Mouse (Mus musculus) MEL (cell line): ENCODE results near the gene Auts2. TPM values are rescaled to one million over a fixed set of nuclear protein-coding genes. Genes with fewer than 3 reads are reported as not detected.

Source experiments
- DNase-seq: peaks from one replicate; pipeline ENCODE4 v3.0.0; 2011; ENCODE audit warnings: low read depth, low spot score
- H3K27ac ChIP-seq: 2 replicates; pipeline ENCODE4 v1.5.1; 2012; ENCODE audit warnings: low read depth, mild to moderate bottlenecking, control low read depth, low read length, moderate library complexity; ENCODE audit not compliant: control insufficient read depth
- H3K27me3 ChIP-seq, 2 experiments: fragments of 150-350 bp in 1 of 2; sonication (generic) in 1 of 2; 2 replicates each; pipeline ENCODE4 v1.6.1; 2012; ENCODE audit warnings: low read length in 2 of 2, mild to moderate bottlenecking in 2 of 2, improper control_type of control experiment in 1 of 2, moderate library complexity in 1 of 2; ENCODE audit not compliant: insufficient read depth in 2 of 2, control insufficient read depth in 1 of 2
- H3K36me3 ChIP-seq, 2 experiments: 2 replicates each; pipeline ENCODE4 v1.6.1; 2012 to 2014; ENCODE audit warnings: low read length in 2 of 2, improper control_type of control experiment in 1 of 2, inconsistent platforms in 1 of 2, mild to moderate bottlenecking in 1 of 2; ENCODE audit not compliant: insufficient read depth in 2 of 2, control insufficient read depth in 1 of 2
- H3K4me1 ChIP-seq, 2 experiments: fragments of 150-350 bp in 1 of 2; sonication (generic) in 1 of 2; 2 replicates each; pipeline ENCODE4 v1.6.1; 2012; ENCODE audit warnings: low read length in 2 of 2, improper control_type of control experiment in 1 of 2, mild to moderate bottlenecking in 1 of 2; ENCODE audit not compliant: insufficient read depth in 2 of 2, control insufficient read depth in 1 of 2
- H3K4me3 ChIP-seq, 2 experiments: fragments of 150-350 bp in 1 of 2; sonication (generic) in 1 of 2; 2 replicates each; pipeline ENCODE4 v1.5.1; 2012; ENCODE audit warnings: low read depth in 2 of 2, low read length in 2 of 2, mild to moderate bottlenecking in 2 of 2, moderate library complexity in 2 of 2, control low read depth in 1 of 2, improper control_type of control experiment in 1 of 2; ENCODE audit not compliant: control insufficient read depth in 1 of 2, insufficient read depth in 1 of 2
- H3K79me2 ChIP-seq: 2 replicates; pipeline ENCODE4 v1.6.1; 2012; ENCODE audit warnings: mild to moderate bottlenecking, low read length, moderate library complexity; ENCODE audit not compliant: control insufficient read depth, poor library complexity, insufficient read depth
- H3K9ac ChIP-seq: 2 replicates; pipeline ENCODE4 v1.6.1; 2012; ENCODE audit warnings: low read depth, mild to moderate bottlenecking, control low read depth, low read length, moderate library complexity; ENCODE audit not compliant: control insufficient read depth, poor library complexity, severe bottlenecking
- H3K9me3 ChIP-seq: fragments of 150-350 bp; sonication (generic); replicated peaks from 2 replicates; pipeline ENCODE4 v1.6.1; 2012; ENCODE audit warnings: mild to moderate bottlenecking, low read length, improper control_type of control experiment, moderate library complexity; ENCODE audit not compliant: insufficient read depth
- CHD2 ChIP-seq: IDR thresholded peaks from 2 replicates; pipeline ENCODE4 v1.6.1; 2011; ENCODE audit warnings: low read length, improper control_type of control experiment
- EP300 ChIP-seq, 2 experiments: IDR thresholded peaks; 2 replicates each; pipeline ENCODE4 v1.6.1; 2011; ENCODE audit warnings: improper control_type of control experiment in 2 of 2, low read length in 2 of 2, low read depth in 1 of 2, mild to moderate bottlenecking in 1 of 2
- ETS1 ChIP-seq: IDR thresholded peaks from 2 replicates; pipeline ENCODE4 v1.6.1; 2012; ENCODE audit warnings: low read depth, mild to moderate bottlenecking, inconsistent platforms, low read length, improper control_type of control experiment, moderate library complexity
- MEF2A ChIP-seq: IDR thresholded peaks from 2 replicates; pipeline ENCODE4 v1.6.1; 2014; ENCODE audit warnings: low read depth, mild to moderate bottlenecking, inconsistent platforms, low read length, improper control_type of control experiment; ENCODE audit not compliant: poor library complexity, insufficient replicate concordance, severe bottlenecking; ENCODE audit errors: extremely low read depth
- MYB ChIP-seq: IDR thresholded peaks from 2 replicates; pipeline ENCODE4 v1.6.1; 2011; ENCODE audit warnings: mild to moderate bottlenecking, low read depth, low read length, improper control_type of control experiment
- MYC ChIP-seq: IDR thresholded peaks from 2 replicates; pipeline ENCODE4 v1.6.1; 2011; ENCODE audit warnings: low read depth, mild to moderate bottlenecking, low read length, improper control_type of control experiment, moderate library complexity
- NRF1 ChIP-seq: IDR thresholded peaks from 2 replicates; pipeline ENCODE4 v1.6.1; 2014; ENCODE audit warnings: low read depth, mild to moderate bottlenecking, inconsistent platforms, low read length, improper control_type of control experiment, moderate library complexity; ENCODE audit not compliant: poor library complexity, insufficient read depth, severe bottlenecking
- POLR2AphosphoS5 ChIP-seq: IDR thresholded peaks from 2 replicates; pipeline ENCODE4 v1.6.1; 2012; ENCODE audit warnings: low read depth, borderline replicate concordance, mild to moderate bottlenecking, inconsistent platforms, low read length, moderate library complexity, mixed read lengths
- RCOR1 ChIP-seq: IDR thresholded peaks from 2 replicates; pipeline ENCODE4 v1.6.1; 2012; ENCODE audit warnings: low read depth, mild to moderate bottlenecking, inconsistent platforms, low read length, improper control_type of control experiment
- SMC3 ChIP-seq: IDR thresholded peaks from 2 replicates; pipeline ENCODE4 v1.6.1; 2011; ENCODE audit warnings: low read depth, low read length, improper control_type of control experiment
- UBTF ChIP-seq: IDR thresholded peaks from 2 replicates; pipeline ENCODE4 v1.6.1; 2012; ENCODE audit warnings: low read depth, mild to moderate bottlenecking, inconsistent platforms, low read length, improper control_type of control experiment, moderate library complexity, borderline replicate concordance; ENCODE audit not compliant: insufficient read depth
- ZKSCAN1 ChIP-seq: IDR thresholded peaks from 2 replicates; pipeline ENCODE4 v1.6.1; 2012; ENCODE audit warnings: low read depth, mild to moderate bottlenecking, inconsistent platforms, low read length, improper control_type of control experiment, moderate library complexity
- ZMIZ1 ChIP-seq: IDR thresholded peaks from 2 replicates; pipeline ENCODE4 v1.6.1; 2012; ENCODE audit warnings: low read depth, mild to moderate bottlenecking, inconsistent platforms, low read length, improper control_type of control experiment, moderate library complexity
- polyA plus RNA-seq, 2 experiments: library from polyadenylated mRNA; stranded (reverse) in 1 of 2; unstranded in 1 of 2; fragments of >175 nt in 1 of 2; fragments of >200 nt in 1 of 2; gene quantifications; 2 replicates each; pipeline versions ENCODE4 v1.2.1 to v1.2.4; 2012; ENCODE audit warnings: low replicate concordance in 2 of 2, low read depth in 1 of 2; ENCODE audit not compliant: insufficient read length in 2 of 2, insufficient read depth in 1 of 2, missing spikeins in 1 of 2
- total RNA-seq: library from RNA; depleted of rRNA; stranded (reverse); fragments of 300-350 nt; gene quantifications from 2 replicates; pipeline ENCODE4 v1.2.3, GENCODE M21; 2012

Auts2 gene
- total and polyA plus RNA-seq, 3 experiments = not detected

DNA sequence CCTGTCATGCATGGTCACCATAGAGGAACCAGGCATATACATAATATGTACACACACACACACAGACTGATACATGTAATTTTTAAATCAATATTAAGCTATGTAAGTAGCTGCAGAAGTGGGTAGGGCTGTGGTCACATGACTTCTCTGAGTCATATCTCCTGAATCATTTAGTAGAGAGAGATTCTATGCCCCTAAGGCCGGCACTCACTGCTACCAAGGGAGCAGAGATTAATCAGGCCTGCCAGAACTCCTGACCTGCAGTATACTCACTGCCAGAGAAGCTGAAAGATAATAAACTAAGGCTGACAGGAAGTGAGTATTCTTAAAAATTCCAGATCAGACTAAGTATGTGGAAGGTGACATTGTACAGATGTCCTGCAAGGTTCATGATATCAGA is 190.7 kb downstream of the Auts2 start:
- Histone ChIP-seq H3K27me3 (no peaks in the 10 kb centered on the region), H3K79me2 (no peaks in the 10 kb centered on the region), H3K27ac (no peak overlapping the region), H3K9ac (no peak overlapping the region), H3K36me3 (no peaks in the 10 kb centered on the region), H3K9me3 (no peaks in the 10 kb centered on the region)
- no peak for DNase-seq
- TF ChIP-seq MYC (no peak), EP300 (IDR thresholded peaks at IDR 0.05; ENCODE audit: low read depth in 1 of 2, low read length in 2 of 2) (no peak), MYB (no peak), CHD2 (no peak), SMC3 (no peak), UBTF (no peak), ZKSCAN1 (no peak), POLR2AphosphoS5 (no peak)
- TF ChIP-seq, all 39 proteins: peak for 0
- Histone ChIP-seq H3K4me1 (no peaks in the 10 kb centered on the region), H3K4me3 (no peak overlapping the region)

DNA sequence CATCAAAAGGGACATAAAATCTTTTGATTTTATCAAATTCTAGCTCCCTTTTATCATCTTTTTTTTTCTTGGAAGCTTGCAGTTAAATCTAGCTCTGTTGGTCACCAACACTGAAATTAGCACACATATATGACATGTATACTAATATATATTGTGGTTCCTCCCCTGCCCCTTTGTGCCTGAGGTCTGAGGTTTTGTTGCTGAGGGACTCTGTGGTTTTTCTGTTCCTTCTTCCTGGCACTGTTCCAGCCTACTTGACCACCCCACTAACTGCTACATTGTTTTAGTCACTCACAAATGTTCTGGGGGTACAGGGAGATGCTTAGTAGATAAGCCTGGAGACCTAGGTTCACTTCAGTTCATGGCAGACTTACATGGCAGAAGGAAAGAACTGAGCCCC is 192.0 kb downstream of the Auts2 start:
- Histone ChIP-seq H3K4me3 (no peak overlapping the region), H3K27ac (no peak overlapping the region), H3K79me2 (no peaks in the 10 kb centered on the region), H3K4me1 (no peaks in the 10 kb centered on the region), H3K27me3 (no peaks in the 10 kb centered on the region), H3K9ac (no peak overlapping the region), H3K9me3 (no peaks in the 10 kb centered on the region), H3K36me3 (no peaks in the 10 kb centered on the region)
- DNase-seq = no peak
- no peak for TF ChIP-seq MEF2A
- no peak for TF ChIP-seq RCOR1
- no peak for TF ChIP-seq UBTF
- TF ChIP-seq CHD2 = no peak
- TF ChIP-seq ETS1 = no peak

DNA sequence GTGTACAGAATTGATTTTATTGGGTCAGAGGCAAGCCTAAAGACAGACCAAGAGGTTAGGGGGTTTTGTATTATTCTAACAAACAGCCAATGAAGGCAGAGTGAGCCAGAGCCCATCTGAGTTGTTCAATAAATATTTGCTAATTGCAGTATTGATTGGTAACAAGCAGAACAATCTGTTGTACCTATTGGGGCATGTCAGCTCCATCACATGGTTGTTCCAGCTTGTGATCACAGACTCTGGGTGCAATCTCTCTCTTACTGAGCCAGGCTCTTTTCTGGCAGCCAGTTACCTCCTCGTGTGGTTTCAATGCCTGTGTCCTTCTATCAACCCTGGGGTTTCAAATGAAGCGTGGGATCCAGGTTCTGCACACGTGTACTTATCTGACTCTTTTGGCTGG is 201.8 kb downstream of the Auts2 start:
- TF ChIP-seq ZKSCAN1 = no peak
- no peak for TF ChIP-seq ZMIZ1
- TF ChIP-seq NRF1 = no peak

More for the DNA sequence above, 201.8 kb downstream of the Auts2 start:
- Histone ChIP-seq H3K79me2 (no peaks in the 10 kb centered on the region), H3K9me3 (no peaks in the 10 kb centered on the region), H3K27me3 (no peaks in the 10 kb centered on the region), H3K27ac (no peak overlapping the region), H3K9ac (no peak overlapping the region), H3K36me3 (no peaks in the 10 kb centered on the region), H3K4me1 (no peaks in the 10 kb centered on the region), H3K4me3 (no peak overlapping the region)
- DNase-seq = no peak
